Mouse (Mus musculus): ENCODE measurements around the gene Hist1h2bg. TPM values are rescaled to one million over a fixed set of nuclear protein-coding genes. Genes with fewer than 3 reads are reported as not detected.
A peak's percentile ranks its signal among the peaks of the same experiment; 100 is the strongest.
"Not testable (repeated sequence)": the region's sequence is repeated elsewhere in the genome, so short reads cannot be mapped to it uniquely, and the experiment has no call there.

Gene Hist1h2bg
- total RNA-seq, 2 experiments from 2014 or later = 105 to 116 TPM

DNA sequence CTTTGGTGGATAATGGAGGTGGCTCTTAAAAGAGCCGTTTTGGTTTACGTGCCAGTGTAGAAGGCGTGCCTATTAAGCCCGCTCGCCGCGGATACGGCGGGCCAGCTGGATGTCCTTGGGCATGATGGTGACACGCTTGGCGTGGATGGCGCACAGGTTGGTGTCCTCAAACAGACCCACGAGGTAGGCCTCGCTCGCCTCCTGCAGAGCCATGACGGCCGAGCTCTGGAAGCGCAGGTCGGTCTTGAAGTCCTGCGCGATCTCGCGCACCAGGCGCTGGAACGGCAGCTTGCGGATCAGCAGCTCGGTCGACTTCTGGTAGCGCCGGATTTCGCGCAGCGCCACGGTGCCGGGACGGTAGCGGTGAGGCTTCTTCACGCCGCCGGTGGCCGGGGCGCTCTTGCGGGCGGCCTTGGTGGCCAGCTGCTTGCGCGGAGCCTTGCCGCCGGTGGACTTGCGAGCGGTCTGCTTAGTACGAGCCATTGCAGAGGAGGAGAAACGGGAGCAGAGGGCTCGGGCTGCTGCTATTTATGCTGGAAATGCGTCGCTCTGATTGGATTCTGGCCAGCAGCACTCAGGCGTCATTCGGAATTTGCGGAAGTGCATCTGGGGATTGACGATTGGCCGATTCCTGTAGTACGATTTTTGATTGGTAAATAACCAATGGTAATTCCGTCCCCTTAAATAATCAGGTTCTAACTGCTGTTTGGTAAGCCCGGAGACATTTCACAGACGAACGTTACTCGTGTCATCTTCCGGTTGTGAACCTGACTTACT is 9.1 kb upstream of the Hist1h2bg start, which contains the start of gene Hist1h3e:
TSS of gene Hist1h3e (minus strand) at position 487 of the 777 bp plus-strand sequence.
- DNase-seq = peak; percentile 91 to 92

DNA sequence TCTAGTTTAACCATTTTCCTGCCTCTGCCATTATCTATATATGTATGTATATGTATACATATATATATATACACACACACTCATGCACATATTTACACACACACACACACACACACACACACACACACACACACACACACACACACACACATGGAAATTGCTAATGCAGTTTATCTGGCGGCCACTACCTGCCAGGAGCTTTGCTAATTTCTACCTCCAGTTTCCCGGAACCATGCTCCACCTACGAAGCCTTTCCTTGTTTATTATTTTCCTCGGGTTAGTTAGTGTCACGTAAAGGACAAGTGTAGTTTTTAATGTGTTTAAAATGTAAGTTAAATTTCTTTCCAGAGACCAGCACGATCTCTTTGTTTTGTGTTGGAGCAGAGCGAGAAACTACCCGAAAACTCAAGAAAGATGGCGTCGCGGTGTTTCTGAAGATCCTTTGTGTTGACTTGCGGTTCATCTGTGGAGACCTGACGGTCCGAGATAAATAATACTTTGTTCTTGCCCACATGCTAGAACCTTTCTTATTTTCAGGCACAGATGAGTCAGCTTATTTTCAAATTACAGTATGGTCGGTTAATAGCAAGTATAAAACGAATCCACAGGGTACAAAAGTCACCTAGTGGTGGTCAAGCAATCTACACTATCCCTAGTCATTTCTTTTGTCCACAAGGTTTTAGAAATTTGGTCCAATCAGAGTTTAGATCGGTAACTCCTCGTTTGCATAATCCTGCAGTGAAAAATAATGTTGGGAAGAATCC is 8.3 kb upstream of the Hist1h2bg start:
- DNase-seq = no peak

GRCm38 (mm10) chr13:23564482-23564881 is 6.7 kb upstream of the Hist1h2bg start:
- no peak for DNase-seq

GRCm38 (mm10) chr13:23570261-23571021 is 755 bp upstream of the Hist1h2bg start:
- not testable (repeated sequence) for DNase-seq

GRCm38 (mm10) chr13:23571504-23572217 is 465 bp downstream of the Hist1h2bg start:
- not testable (repeated sequence) for DNase-seq

DNA sequence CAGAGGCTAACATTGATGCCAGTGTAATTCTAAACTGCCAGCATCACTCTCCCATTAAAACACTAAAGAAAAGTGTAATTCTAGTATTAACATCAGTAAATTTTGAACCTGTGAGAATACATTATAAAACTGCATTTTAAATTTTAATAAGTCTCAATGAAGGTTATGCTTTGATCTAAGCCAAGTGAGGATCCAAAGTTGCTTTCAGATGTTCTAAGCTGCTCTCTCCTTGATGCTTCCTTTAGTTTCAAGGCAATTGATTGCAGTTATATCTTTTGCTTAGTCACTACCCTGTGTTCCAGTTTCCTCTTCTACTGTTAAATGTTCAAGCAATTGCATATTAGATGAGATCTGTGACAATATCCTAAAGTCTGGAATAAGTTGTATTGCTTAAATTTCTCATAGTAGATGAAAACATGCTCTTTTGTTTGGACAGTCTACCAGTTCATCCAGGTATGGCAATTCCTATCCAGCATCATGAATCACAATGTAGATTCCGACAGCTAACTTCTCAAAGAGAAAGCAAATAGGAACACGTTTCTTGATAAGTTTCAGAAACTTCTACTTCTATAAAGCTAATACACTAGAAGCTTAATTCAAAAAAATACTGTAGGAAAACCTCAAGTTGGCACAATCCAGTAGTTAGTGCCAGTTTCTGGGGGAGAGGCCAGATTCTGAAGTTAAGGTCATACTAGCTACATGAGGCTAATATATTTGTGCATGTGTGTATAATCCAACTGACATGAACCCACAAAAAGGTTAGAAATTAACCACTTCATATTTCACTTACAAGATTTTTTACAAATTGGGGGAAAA is 1.2 kb downstream of the Hist1h2bg start:
- no peak for DNase-seq

DNA sequence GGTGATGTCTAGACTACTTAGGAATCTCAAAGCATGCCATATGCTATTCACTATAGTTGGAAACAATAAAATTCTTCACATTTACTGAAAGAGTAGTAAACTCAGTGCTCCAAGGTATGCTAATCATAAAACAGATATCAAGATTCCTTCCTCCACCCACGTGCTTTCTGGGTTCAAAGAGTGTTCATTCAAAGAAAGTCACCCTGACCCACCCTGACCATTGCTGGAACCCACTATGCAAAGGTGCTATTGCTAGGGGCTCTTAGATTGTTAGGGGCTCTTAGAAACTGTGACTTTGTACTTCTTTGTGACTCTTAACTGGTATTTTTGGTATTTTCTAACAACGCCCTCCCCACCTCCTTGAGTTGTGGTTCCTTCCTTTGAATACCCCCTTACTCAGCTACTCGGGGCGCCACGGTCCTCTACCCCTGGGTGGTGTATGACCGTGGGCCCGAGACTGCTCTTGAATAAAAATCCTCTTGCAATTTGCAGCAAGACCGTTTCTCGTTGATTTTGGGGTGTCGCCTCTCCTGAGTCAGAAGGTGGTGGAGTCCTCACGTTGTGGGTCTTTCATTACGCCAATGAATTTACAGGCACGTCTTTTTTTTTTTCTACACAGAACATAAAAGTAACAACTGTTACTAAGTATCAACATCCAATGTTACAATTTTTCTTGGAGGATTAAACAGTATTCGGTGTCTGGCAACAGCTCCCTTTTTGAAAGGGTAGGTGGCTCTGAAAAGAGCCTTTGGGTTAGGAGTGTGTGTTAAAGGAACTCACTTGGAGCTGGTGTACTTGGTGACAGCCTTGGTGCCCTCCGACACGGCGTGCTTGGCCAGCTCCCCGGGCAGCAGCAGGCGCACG is 2.1 kb downstream of the Hist1h2bg start:
- DNase-seq = not testable (repeated sequence)

DNA sequence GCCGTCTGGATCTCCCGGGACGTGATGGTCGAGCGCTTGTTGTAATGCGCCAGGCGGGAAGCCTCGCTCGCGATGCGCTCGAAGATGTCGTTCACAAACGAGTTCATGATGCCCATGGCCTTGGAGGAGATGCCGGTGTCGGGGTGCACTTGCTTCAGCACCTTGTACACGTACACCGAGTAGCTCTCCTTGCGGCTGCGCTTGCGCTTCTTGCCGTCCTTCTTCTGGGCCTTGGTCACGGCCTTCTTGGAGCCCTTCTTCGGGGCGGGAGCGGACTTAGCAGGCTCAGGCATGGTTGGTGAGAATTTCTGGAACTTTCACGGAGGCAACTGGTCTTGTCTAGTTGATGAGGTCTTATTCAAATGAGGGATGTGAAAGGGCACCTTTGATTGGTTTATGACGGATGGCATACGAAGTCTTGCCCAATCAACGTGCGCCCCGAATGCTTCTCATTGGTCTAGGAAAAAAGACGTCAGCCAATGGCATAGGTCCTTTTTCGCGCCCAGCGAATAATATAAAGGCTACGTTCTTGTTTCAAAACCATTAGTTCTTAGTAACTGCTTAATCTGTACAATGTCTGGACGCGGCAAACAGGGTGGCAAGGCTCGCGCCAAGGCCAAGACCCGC is 2.8 kb downstream of the Hist1h2bg start, which contains the start of the genes Hist1h2bf and Hist1h2ad:
TSS of gene Hist1h2bf (minus strand) at position 299 of the 627 bp plus-strand sequence.
TSS of gene Hist1h2ad (plus strand) at position 484 of the 627 bp plus-strand sequence.
- peak; percentile 78 to 83 for DNase-seq

DNA sequence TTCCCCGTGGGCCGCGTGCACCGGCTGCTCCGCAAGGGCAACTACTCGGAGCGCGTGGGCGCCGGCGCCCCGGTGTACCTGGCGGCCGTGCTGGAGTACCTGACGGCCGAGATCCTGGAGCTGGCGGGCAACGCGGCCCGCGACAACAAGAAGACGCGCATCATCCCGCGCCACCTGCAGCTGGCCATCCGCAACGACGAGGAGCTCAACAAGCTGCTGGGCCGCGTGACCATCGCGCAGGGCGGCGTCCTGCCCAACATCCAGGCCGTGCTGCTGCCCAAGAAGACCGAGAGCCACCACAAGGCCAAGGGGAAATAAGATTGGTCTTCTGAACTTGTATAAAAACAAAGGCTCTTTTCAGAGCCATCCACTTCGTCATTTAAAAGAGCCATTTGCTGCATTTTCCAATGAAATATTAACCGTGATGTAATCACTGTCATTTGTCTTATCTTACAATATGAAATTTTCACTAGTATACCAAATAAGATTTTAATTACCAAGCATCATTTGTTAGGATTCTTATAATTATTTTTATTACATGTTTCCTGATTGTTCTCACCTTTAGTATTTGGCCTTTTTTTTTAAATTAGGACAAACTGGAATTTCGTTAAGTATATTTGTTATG is 3.5 kb downstream of the Hist1h2bg start:
- not testable (repeated sequence) for DNase-seq

DNA sequence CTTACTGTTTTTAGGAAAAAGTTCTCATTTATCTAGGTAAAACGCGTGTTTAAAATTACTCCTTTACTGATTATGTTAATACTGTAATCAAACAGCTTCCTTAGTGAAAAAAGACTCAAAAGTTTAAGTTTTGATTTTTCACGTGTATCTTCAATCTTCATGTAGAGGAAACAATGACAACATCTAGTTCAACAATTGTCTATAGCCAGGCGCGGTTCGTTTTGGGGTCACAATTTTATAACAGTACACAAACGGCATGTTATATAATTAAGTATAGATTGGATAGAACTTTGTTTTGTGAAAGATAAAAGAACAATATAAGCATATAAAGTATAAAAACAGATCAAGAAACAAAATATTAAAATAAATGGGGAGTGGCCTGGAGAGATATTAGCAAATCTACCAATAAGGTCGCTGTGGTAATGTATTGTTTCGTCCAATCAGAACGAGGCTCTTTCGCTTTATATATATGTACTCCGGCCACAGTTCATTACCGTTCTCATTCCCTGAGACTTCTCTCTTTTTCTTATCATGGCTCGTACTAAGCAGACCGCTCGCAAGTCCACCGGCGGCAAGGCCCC is 4.2 kb downstream of the Hist1h2bg start, which contains the start of gene Hist1h3d:
TSS of gene Hist1h3d (plus strand) at position 493 of the 581 bp plus-strand sequence.
- DNase-seq = no peak

GRCm38 (mm10) chr13:23575864-23576313 is 4.7 kb downstream of the Hist1h2bg start:
- not testable (repeated sequence) for DNase-seq

- no peak for DNase-seq
Observed at GRCm38 (mm10) chr13:23576351-23576881, 5.2 kb downstream of the Hist1h2bg start.

GRCm38 (mm10) chr13:23576906-23577639 is 5.9 kb downstream of the Hist1h2bg start:
- DNase-seq = no peak

DNA sequence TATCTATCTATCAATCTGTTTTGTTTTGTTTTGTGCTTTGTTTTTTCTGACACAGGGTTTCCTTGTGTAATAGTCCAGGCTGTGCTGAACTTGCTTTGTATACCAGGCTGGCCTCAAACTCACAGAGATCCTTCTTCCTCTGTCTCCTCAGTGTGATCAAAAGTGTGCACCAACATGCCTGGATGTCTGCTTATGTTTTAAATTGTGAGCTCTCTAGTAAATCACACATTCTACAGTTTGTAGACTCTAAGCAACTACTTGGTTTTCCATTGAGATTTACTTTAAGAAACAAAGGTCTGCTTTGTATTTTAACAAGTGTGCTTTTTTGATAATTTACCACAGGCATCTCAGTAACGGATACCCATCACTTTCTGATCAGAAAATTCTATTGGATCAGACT is 6.6 kb downstream of the Hist1h2bg start:
- no peak for DNase-seq

DNA sequence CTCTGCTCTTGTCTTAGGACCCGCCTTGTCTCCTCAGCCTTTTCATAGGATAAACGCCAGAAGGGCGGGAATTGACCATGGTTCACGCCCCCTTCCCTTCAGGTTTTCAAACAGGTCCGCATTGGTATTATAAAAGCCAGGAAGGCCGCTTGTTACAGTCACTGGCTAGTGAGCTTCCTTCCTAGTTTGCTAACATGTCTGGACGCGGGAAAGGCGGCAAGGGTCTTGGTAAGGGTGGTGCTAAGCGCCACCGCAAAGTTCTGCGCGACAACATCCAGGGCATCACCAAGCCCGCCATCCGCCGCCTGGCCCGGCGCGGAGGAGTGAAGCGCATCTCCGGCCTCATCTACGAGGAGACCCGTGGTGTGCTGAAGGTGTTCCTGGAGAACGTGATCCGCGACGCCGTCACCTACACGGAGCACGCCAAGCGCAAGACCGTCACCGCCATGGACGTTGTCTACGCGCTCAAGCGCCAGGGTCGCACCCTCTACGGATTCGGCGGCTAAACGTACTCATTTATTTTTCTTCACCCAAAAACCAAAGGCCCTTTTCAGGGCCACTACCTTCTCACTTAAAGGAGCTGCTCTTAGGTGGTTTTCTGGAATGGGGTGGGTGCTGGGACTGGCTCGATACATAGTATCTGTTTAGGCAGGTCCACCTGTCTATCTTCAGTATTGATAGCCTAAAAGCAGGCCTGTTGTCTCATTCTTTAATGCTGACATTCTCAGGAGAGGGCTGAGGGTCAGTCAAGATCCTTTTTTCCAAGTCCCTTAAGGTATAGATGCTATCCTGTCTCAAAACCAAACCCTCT is 10.4 kb downstream of the Hist1h2bg start, which contains the start of gene Hist1h4d:
TSS of gene Hist1h4d (plus strand) at position 191 of the 811 bp plus-strand sequence.
- DNase-seq = peak; percentile 92 to 94
